Mouse (Mus musculus): ENCODE data around the gene Ensa.

GRCm38 (mm10) chr3:95624628-95625503 lies at the start of gene Ensa:
- TF ChIP-seq POLR2A (IDR thresholded peaks at IDR 0.05; ENCODE audit: low read depth, low read length) (peak; percentile 52; the same call in 1 of the 2 replicates), CTCF (IDR thresholded peaks at IDR 0.05; ENCODE audit: extremely low read depth, insufficient read length, insufficient replicate concordance, low read depth, low read length) (no peak)
